Comparison of ENCODE assay signal across 16 mouse cellular contexts in the genomic region with DNA sequence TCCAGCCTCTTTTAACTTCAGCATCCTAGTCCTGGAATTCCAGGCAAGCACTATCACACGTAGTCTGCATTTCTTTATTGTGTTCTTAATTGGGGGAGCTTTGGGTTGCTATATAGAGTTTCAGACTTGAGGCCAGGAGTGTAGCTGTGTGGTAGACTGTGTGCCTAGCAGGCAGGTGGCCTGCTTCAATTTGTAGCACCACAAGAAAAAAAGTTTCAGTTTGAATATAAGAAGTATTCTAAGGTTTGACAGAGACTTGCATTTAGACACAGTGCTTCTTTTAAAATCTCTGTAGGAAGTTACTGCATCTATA. TPM values are rescaled to one million over a fixed set of nuclear protein-coding genes. Genes with fewer than 3 reads are reported as not detected.
DNase-seq lines count a peak whose midpoint lies in the region; ATAC-seq and TF ChIP-seq lines count a peak whose summit lies in the region.
"Had no signal": no experiment of that assay in that cellular context is flagged by ENCODE, and none has a peak within 500 bp of the region (broad histone marks: within the 10 kb centered on the region; RNA-seq: fewer than 3 reads in every experiment).

No protein-coding gene starts in this region.

- no peak for DNase-seq in embryonic facial prominence, embryonic 14.5 days (ENCODE audit: low spot score)
- no peak for DNase-seq in embryonic facial prominence, embryonic 10.5 days (ENCODE audit: low spot score)
- no peak for DNase-seq in lung, postnatal 0 days (ENCODE audit: low spot score)
- DNase-seq in lung, adult 18-20 months, result no peak
- DNase-seq in T-cell, adult 2 months (ENCODE audit: low spot score), result no peak
- DNase-seq in retina, postnatal 1 day, result no peak
- DNase-seq: cerebellum, adult 8-10 months; embryo, embryonic 11 days; kidney, postnatal 10 days; left cerebral cortex, postnatal 4 days; lung, postnatal 10 days had no signal

- H3K4me1 ChIP-seq in embryonic facial prominence, embryonic 14.5 days (ENCODE audit: control insufficient read depth, insufficient read depth, low read length), result peaks cover 3% of the 10 kb centered on the region; the same call in 1 of the 2 replicates
- 0 out of 2 replicates have a peak, but pooled peaks cover 2% of the 10 kb centered on the region for H3K4me1 ChIP-seq in embryonic facial prominence, embryonic 10.5 days
- peaks cover 36% of the 10 kb centered on the region; the same call in 1 of the 2 replicates for H3K4me1 ChIP-seq in lung, postnatal 0 days (ENCODE audit: insufficient read depth, low read depth, low read length)
- H3K4me1 ChIP-seq in bone marrow, adult 2 months (ENCODE audit: control insufficient read depth, insufficient read depth, low read length), result peaks cover 5% of the 10 kb centered on the region
- H3K4me1 ChIP-seq: midbrain, embryonic 13.5 days had no signal

- no peak overlapping the region for H3K27ac ChIP-seq in embryonic facial prominence, embryonic 14.5 days (replicated peaks; ENCODE audit: low read depth, low read length)
- no peak overlapping the region for H3K27ac ChIP-seq in embryonic facial prominence, embryonic 10.5 days (replicated peaks)
- H3K27ac ChIP-seq in lung, postnatal 0 days (ENCODE audit: low read length), result peak overlapping the region; percentile 66
- H3K27ac ChIP-seq in bone marrow, adult 2 months (ENCODE audit: control insufficient read depth, insufficient read depth, low read depth, low read length, poor library complexity), result peak overlapping the region; percentile 74; the same call in 1 of the 2 replicates
- peak overlapping the region; percentile 98 for H3K27ac ChIP-seq in macrophage
- H3K27ac ChIP-seq: heart, embryonic 10.5 days; hindbrain, postnatal 0 days; midbrain, embryonic 13.5 days had no signal

- WGBS in embryonic facial prominence, embryonic 14.5 days, result 43% methylated on average over 1 of the region's 1 CpGs
- WGBS in embryonic facial prominence, embryonic 10.5 days, result 49% methylated on average over 1 of the region's 1 CpGs
- 38% methylated on average over 1 of the region's 1 CpGs for WGBS in lung, postnatal 0 days
- 3% methylated on average over 1 of the region's 1 CpGs for WGBS in bone marrow, adult 2 months
- WGBS in macrophage (ENCODE audit: missing documents), result 15% methylated on average over 1 of the region's 1 CpGs

- ATAC-seq in embryonic facial prominence, embryonic 14.5 days (ENCODE audit: low read depth), result peak; percentile 44; the same call in 1 of the 2 replicates
- no peak for ATAC-seq in lung, postnatal 0 days
- ATAC-seq: hindbrain, postnatal 0 days; midbrain, embryonic 13.5 days had no signal

- TF ChIP-seq POLR2A in bone marrow, adult 2 months (IDR thresholded peaks at IDR 0.05; ENCODE audit: borderline replicate concordance, control insufficient read depth, low read depth, low read length), result no peak

- no peak overlapping the region for H3K4me3 ChIP-seq in embryonic facial prominence, embryonic 14.5 days (ENCODE audit: low read depth, low read length)
- no peak overlapping the region for H3K4me3 ChIP-seq in embryonic facial prominence, embryonic 10.5 days
- no peak overlapping the region for H3K4me3 ChIP-seq in lung, postnatal 0 days (ENCODE audit: low read depth, low read length)
- no peak overlapping the region for H3K4me3 ChIP-seq in bone marrow, adult 2 months (replicated peaks; ENCODE audit: control insufficient read depth, low read depth, low read length)
- H3K4me3 ChIP-seq in macrophage (ENCODE audit: inconsistent target), result peak overlapping the region; percentile 82
- H3K4me3 ChIP-seq: heart, embryonic 10.5 days; midbrain, embryonic 13.5 days had no signal

- H3K4me2 ChIP-seq in embryonic facial prominence, embryonic 14.5 days (ENCODE audit: low read depth, low read length), result no peak overlapping the region
- peak overlapping the region; percentile 47; the same call in 1 of the 2 replicates for H3K4me2 ChIP-seq in lung, postnatal 0 days (replicated peaks; ENCODE audit: low read depth, low read length)
- H3K4me2 ChIP-seq: midbrain, embryonic 13.5 days had no signal

- H3K36me3 ChIP-seq in embryonic facial prominence, embryonic 14.5 days (ENCODE audit: control insufficient read depth, insufficient read depth, low read length), result no peaks in the 10 kb centered on the region
- H3K36me3 ChIP-seq in embryonic facial prominence, embryonic 10.5 days (replicated peaks), result no peaks in the 10 kb centered on the region
- H3K36me3 ChIP-seq in lung, postnatal 0 days (ENCODE audit: insufficient read depth, low read length), result no peaks in the 10 kb centered on the region; the same call in 1 of the 2 replicates
- H3K36me3 ChIP-seq in macrophage (ENCODE audit: inconsistent target), result no peaks in the 10 kb centered on the region
- H3K36me3 ChIP-seq: heart, embryonic 10.5 days; midbrain, embryonic 13.5 days had no signal

- H3K9me3 ChIP-seq in embryonic facial prominence, embryonic 14.5 days (ENCODE audit: control insufficient read depth, low read length), result no peaks in the 10 kb centered on the region
- H3K9me3 ChIP-seq in embryonic facial prominence, embryonic 10.5 days, result no peaks in the 10 kb centered on the region
- H3K9me3 ChIP-seq in lung, postnatal 0 days (ENCODE audit: low read length), result no peaks in the 10 kb centered on the region
- H3K9me3 ChIP-seq: heart, embryonic 10.5 days; midbrain, embryonic 13.5 days had no signal

- no peaks in the 10 kb centered on the region for H3K27me3 ChIP-seq in embryonic facial prominence, embryonic 14.5 days (replicated peaks; ENCODE audit: control insufficient read depth, insufficient read depth, low read length)
- H3K27me3 ChIP-seq in embryonic facial prominence, embryonic 10.5 days (replicated peaks; ENCODE audit: low read depth, poor library complexity, severe bottlenecking), result no peaks in the 10 kb centered on the region
- no peaks in the 10 kb centered on the region for H3K27me3 ChIP-seq in lung, postnatal 0 days (replicated peaks; ENCODE audit: insufficient read depth, low read length)
- H3K27me3 ChIP-seq: midbrain, embryonic 13.5 days had no signal

- H3K9ac ChIP-seq in embryonic facial prominence, embryonic 14.5 days (ENCODE audit: low read depth, low read length), result no peak overlapping the region
- 0 out of 2 replicates have a peak overlapping the region, but pooled peaks have one; percentile 16 for H3K9ac ChIP-seq in lung, postnatal 0 days (replicated peaks; ENCODE audit: low read depth)
- H3K9ac ChIP-seq: midbrain, embryonic 13.5 days had no signal

- no peak for TF ChIP-seq CTCF in lung, postnatal 0 days (IDR thresholded peaks at IDR 0.05)
- no peak for TF ChIP-seq CTCF in bone marrow, adult 2 months (IDR thresholded peaks at IDR 0.05; ENCODE audit: control insufficient read depth, insufficient read depth, low read length)

- H3K79me2 ChIP-seq in macrophage (ENCODE audit: inconsistent target), result peaks cover 100% of the 10 kb centered on the region

- no peak for TF ChIP-seq EP300 in lung, postnatal 0 days (IDR thresholded peaks at IDR 0.05)

RNA-seq across cellular contexts. Expression of a gene that starts 38.3 kb away (rescaled TPM):
- 39.6 and 46.0 TPM in 2 replicates for polyA plus RNA-seq in embryonic facial prominence, embryonic 14.5 days (2014; fragmentation: Nextera tagmentation; extraction: Ambion mirVana)
- 48.1 and 54.8 TPM in 2 replicates for polyA plus RNA-seq in embryonic facial prominence, embryonic 10.5 days (2016; fragmentation: Nextera tagmentation; extraction: Ambion mirVana)
- polyA plus RNA-seq in lung, postnatal 0 days (2015; fragmentation: Nextera tagmentation; extraction: Ambion mirVana), result 35.8 and 37.6 TPM in 2 replicates
- 22.6 and 24.5 TPM in 2 replicates for polyA plus RNA-seq in bone marrow, adult 2 months (2011; ENCODE audit: insufficient read depth, insufficient read length, low replicate concordance, missing spikeins)
- total RNA-seq in macrophage (2018; cell fraction: chromatin; rRNA removed), result 100 to 1,000 TPM in 2 of 26 experiments, 10 to 100 TPM in 24; 40.8 to 103 (median 73.2) TPM
- 10 to 100 TPM; 32.3 to 55.0 (median 37.6) TPM for total RNA-seq in macrophage (2018; cell fraction: cytosol; rRNA removed)
- total RNA-seq in macrophage (2018; cell fraction: nucleus; rRNA removed), result 10 to 100 TPM; 29.9 to 80.7 (median 44.3) TPM
- 29.1 to 84.4 TPM (median 35.1 TPM) in 3 replicates for polyA plus RNA-seq in macrophage (2018)

RNA-seq across cellular contexts. Expression of a gene that starts 38.6 kb away (rescaled TPM):
- 12.7 and 13.6 TPM in 2 replicates for polyA plus RNA-seq in embryonic facial prominence, embryonic 14.5 days (2014; fragmentation: Nextera tagmentation; extraction: Ambion mirVana)
- 5.4 and 5.9 TPM in 2 replicates for polyA plus RNA-seq in embryonic facial prominence, embryonic 10.5 days (2016; fragmentation: Nextera tagmentation; extraction: Ambion mirVana)
- 21.0 and 25.7 TPM in 2 replicates for polyA plus RNA-seq in lung, postnatal 0 days (2015; fragmentation: Nextera tagmentation; extraction: Ambion mirVana)
- 20.1 and 22.6 TPM in 2 replicates for polyA plus RNA-seq in bone marrow, adult 2 months (2011; ENCODE audit: insufficient read depth, insufficient read length, low replicate concordance, missing spikeins)
- 100 to 1,000 TPM in 10 of 26 experiments, 10 to 100 TPM in 16; 47.7 to 153 (median 95.3) TPM for total RNA-seq in macrophage (2018; cell fraction: chromatin; rRNA removed)
- total RNA-seq in macrophage (2018; cell fraction: cytosol; rRNA removed), result 10 to 100 TPM; 48.3 to 92.7 (median 80.1) TPM
- 100 to 1,000 TPM in 8 of 26 experiments, 10 to 100 TPM in 18; 57.1 to 163 (median 87.9) TPM for total RNA-seq in macrophage (2018; cell fraction: nucleus; rRNA removed)
- 52.2 to 64.9 TPM (median 62.1 TPM) in 3 replicates for polyA plus RNA-seq in macrophage (2018)

Comparison
In these comparisons a context has a peak if more than half of its experiments do, and no peak if none do; other contexts are left out.
1. H3K27ac ChIP-seq: peak in lung, postnatal 0 days (single experiment), bone marrow, adult 2 months (single experiment) and macrophage (single experiment); none in embryonic facial prominence, embryonic 14.5 days (single experiment) and embryonic facial prominence, embryonic 10.5 days (single experiment).